Mouse (Mus musculus) E14TG2a.4 (cell line): ENCODE measurements at regions not wholly inside any gene's neighbourhood (a gene's known extent, or its start where the extent isn't known, plus 50 kb on each side); places are given as distances from the start of the nearest gene placed in this dataset.

ENCODE experiments used
- CTCF ChIP-seq: conservative IDR thresholded peaks from 2 replicates; pipeline ENCODE4 v1.5.1; 2014; ENCODE audit warnings: low read length
- POU5F1 ChIP-seq: IDR thresholded peaks from 2 replicates; pipeline ENCODE4 v1.6.1; 2014; ENCODE audit warnings: low read length, borderline replicate concordance

GRCm38 (mm10) chr15:67364099-67364756, 863.5 kb upstream of the Lrrc6 start:
- TF ChIP-seq CTCF (no peak), POU5F1 (no peak)
